Mouse (Mus musculus): Measurements from ENCODE around the gene Vmn2r5.
"Not testable (repeated sequence)": the region's sequence is repeated elsewhere in the genome, so short reads cannot be mapped to it uniquely, and the experiment has no call there.

Vmn2r5 gene

GRCm38 (mm10) chr3:64509742-64510141 is at the start of gene Vmn2r5:
Vmn2r5 (minus strand) TSS chr3:64509842.
- not testable (repeated sequence) for H3K9me3 ChIP-seq (ENCODE audit: low read length); H3K4me1 ChIP-seq (replicated peaks; ENCODE audit: low read depth, low read length); H3K36me3 ChIP-seq (ENCODE audit: insufficient read depth, low read length); H3K27me3 ChIP-seq (ENCODE audit: insufficient read depth, low read length); H3K4me3 ChIP-seq (replicated peaks; ENCODE audit: low read length)

DNA sequence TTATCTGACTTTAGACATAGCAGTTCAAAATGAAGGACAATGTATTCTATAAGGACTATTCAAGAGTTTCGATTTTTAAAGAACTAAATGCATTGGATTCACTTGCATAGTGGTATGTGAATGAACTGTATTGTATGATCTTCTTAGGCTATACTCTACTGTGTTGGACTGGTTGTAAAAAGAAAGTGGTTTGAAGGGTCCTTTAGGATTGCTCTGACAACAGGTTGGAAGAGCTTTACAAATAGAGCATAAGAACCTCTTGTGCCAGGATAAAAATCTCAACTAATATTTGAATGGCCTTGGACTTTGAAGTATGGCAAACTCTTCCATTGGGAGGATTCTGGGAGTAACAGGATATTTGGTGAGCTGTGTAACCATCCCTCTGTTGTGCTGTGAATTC is 13.9 kb upstream of the Vmn2r5 start:
- H3K36me3 ChIP-seq (ENCODE audit: insufficient read depth, low read length); H3K9me3 ChIP-seq (ENCODE audit: low read length); H3K27me3 ChIP-seq (ENCODE audit: insufficient read depth, low read length); H3K4me3 ChIP-seq (replicated peaks; ENCODE audit: low read length); H3K4me1 ChIP-seq (replicated peaks; ENCODE audit: low read depth, low read length): not testable (repeated sequence)
